Mouse (Mus musculus): ENCODE measurements around the gene Susd3. TPM values are rescaled to one million over a fixed set of nuclear protein-coding genes. Genes with fewer than 3 reads are reported as not detected.

Gene Susd3
- under 1 TPM; 0.70 to 0.87 TPM for total RNA-seq (2021)

GRCm38 (mm10) chr13:49248467-49248862 lies at the start of gene Susd3:
TSS of gene Susd3 (minus strand) at chr13:49248706.
- intact Hi-C loops (cut with DNase I) = no loop called here

GRCm38 (mm10) chr13:49296270-49296669 lies 47.8 kb upstream of the Susd3 start:
- intact Hi-C loops (cut with DNase I) = no loop called here
- DNase-seq (ENCODE audit: low spot score) = no peak

More at GRCm38 (mm10) chr13:49248467-49248862, at the start of gene Susd3:
- DNase-seq (ENCODE audit: low spot score) = no peak

- intact Hi-C loops (cut with DNase I) = no loop called here
- no peak for DNase-seq (ENCODE audit: low spot score)
Observed at GRCm38 (mm10) chr13:49294108-49294507, 45.6 kb upstream of the Susd3 start.

DNA sequence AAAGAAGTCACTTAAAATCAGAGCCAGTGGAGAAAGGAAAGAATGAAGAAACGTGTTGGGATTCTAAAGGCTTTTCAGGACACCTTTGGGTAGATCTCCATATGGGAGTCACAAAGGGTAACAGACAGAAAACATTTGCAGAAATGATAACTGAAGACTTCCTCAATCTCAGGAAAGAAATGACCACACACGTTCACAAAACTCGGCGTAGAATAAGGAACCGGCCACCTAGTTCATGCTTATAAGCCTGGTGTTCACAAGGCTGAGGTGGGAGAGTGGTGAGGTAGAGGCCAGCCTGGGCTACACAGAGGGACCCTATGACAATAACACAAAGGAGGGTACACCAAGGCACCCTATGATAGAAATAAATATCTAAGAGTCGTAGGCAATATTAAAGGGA lies 43.4 kb upstream of the Susd3 start:
- no peak for DNase-seq (ENCODE audit: low spot score)
- intact Hi-C loops (cut with DNase I) = no loop called here

GRCm38 (mm10) chr13:49291398-49291797 lies 42.9 kb upstream of the Susd3 start:
- no peak for DNase-seq (ENCODE audit: low spot score)
- intact Hi-C loops (cut with DNase I) = no loop called here

- no peak for DNase-seq (ENCODE audit: low spot score)
- intact Hi-C loops (cut with DNase I) = no loop called here
Observed at GRCm38 (mm10) chr13:49287224-49287623, 38.7 kb upstream of the Susd3 start.

GRCm38 (mm10) chr13:49286750-49287149 lies 38.2 kb upstream of the Susd3 start:
- no peak for DNase-seq (ENCODE audit: low spot score)
- intact Hi-C loops (cut with DNase I) = no loop called here

DNA sequence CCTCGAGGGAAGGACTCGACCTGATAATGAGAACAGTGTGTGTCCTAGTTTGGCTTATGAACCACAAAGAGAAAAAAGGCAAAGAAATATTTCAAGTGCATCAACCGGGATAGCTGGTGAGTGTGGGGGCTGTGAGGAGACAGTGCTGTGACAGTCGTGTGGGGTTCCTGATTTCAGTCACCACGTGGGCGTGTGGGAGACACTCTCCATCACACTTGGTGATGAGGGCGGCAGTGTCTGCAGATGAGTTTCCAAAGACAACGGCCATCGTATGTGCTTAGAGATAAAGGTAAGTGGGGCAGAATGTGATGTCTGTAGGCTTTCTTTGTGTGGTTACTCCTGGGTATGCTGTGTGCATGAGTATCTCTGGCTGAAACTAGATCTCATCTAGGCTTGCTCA lies 35.2 kb upstream of the Susd3 start:
- intact Hi-C loops (cut with DNase I) = no loop called here
- no peak for DNase-seq (ENCODE audit: low spot score)

- intact Hi-C loops (cut with DNase I) = no loop called here
- DNase-seq (ENCODE audit: low spot score) = no peak
Observed at GRCm38 (mm10) chr13:49282168-49282567, 33.7 kb upstream of the Susd3 start.

- no peak for DNase-seq (ENCODE audit: low spot score)
- intact Hi-C loops (cut with DNase I) = no loop called here
Observed at GRCm38 (mm10) chr13:49271831-49272765, 23.6 kb upstream of the Susd3 start.

DNA sequence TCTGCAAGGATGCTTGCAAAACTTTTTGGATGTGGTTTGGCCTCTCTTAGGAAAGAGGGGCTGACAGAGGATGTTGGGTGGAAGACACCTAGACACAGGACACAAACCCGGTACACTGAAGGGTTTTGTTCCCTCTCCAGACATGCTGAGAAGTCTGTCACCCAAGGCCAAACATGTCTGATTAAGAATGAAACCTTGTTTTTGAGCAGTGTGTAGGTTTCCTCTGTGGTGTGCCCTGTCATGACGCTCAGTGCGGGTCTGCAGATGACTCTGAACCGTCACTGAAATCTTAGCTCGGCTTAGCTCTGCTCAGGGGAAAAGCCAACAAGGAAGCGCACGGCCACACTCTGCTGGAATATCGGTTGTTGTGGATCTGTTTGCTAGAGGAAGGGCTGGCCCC lies 22.0 kb upstream of the Susd3 start:
- DNase-seq (ENCODE audit: low spot score) = no peak
- intact Hi-C loops (cut with DNase I) = no loop called here

DNA sequence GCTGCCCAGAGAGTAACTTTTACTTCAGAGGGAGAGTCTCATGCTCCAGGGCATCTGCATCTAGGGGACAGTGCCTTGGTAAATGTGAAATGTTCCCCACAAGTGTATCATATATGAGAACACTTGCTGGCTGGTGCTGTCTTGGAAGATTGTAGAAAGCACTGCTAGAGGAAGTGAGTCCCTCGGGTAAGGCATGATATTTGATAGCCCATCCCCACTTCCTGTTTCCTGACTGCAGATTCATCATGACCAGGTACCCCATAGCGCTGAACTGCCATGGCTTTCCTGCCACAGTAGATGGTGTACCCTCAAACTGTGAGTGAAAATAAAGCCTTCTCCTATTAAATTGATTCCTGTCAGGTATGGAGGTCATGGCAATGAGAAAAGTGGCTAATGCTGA lies 19.1 kb upstream of the Susd3 start:
- no peak for DNase-seq (ENCODE audit: low spot score)
- intact Hi-C loops (cut with DNase I) = no loop called here

DNA sequence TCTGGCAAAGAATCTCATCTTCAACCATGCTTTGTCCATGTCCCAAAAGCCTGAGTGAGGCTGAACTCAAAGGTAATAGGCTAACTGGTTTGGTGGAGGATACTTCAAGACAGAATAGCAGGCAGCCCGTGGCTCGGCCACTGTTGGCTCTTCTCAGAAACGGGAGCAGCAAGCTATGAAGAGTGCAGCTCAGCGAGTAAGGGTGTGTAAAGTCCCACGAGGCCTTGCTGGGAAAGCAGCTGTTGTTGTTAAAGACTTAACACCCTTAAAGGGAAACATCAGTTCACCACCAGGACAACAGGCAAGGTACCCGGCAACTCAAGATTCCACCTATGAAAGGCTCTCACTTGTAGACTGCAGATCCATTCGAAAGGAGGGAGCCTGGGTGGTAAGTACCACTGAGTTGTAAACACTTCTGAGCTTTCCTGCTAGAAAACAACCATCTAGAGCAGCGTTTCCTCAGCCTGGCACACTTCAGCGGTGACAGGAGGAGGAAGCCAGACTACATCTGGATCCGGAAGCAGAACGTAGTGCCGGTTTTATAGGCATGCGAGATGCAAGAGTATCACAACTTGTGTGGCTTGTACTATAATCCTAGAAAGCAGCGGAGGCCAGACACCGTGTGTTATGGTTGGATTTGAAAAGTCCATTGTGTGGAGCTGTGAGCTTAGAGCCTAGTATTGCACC lies 11.7 kb upstream of the Susd3 start:
- intact Hi-C loops (cut with DNase I) = no loop called here

GRCm38 (mm10) chr13:49257819-49258313 lies 9.4 kb upstream of the Susd3 start:
- intact Hi-C loops (cut with DNase I) = no loop called here
- DNase-seq (ENCODE audit: low spot score) = no peak

More for the DNA sequence above, 11.7 kb upstream of the Susd3 start:
- no peak for DNase-seq (ENCODE audit: low spot score)

- intact Hi-C loops (cut with DNase I) = no loop called here
- DNase-seq (ENCODE audit: low spot score) = no peak
Observed at GRCm38 (mm10) chr13:49252746-49253145, 4.2 kb upstream of the Susd3 start.

DNA sequence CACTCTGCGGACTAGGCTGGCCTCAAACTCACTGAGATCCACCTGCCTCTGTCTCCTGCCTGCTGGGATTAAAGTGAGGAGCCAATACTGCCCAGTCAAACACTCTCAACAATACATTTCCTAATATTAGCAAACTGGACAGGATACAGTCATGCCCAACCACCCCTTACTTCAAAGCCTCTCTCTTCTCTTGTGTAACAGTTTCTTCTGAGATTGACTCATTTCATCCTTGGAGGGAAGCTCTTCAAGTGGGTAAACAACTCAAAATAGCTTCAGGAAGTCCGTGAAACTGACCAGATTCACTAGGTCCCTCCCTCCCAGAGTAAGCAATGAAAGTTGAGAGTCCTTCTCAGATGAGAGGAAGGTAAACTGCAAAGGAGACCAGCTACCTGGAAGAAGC lies 3.6 kb upstream of the Susd3 start:
- intact Hi-C loops (cut with DNase I) = no loop called here
- no peak for DNase-seq (ENCODE audit: low spot score)

- intact Hi-C loops (cut with DNase I) = no loop called here
- DNase-seq (ENCODE audit: low spot score) = no peak
Observed at GRCm38 (mm10) chr13:49250716-49251517, 2.4 kb upstream of the Susd3 start.

GRCm38 (mm10) chr13:49249634-49250033 lies 1.1 kb upstream of the Susd3 start:
- intact Hi-C loops (cut with DNase I) = no loop called here
- no peak for DNase-seq (ENCODE audit: low spot score)

DNA sequence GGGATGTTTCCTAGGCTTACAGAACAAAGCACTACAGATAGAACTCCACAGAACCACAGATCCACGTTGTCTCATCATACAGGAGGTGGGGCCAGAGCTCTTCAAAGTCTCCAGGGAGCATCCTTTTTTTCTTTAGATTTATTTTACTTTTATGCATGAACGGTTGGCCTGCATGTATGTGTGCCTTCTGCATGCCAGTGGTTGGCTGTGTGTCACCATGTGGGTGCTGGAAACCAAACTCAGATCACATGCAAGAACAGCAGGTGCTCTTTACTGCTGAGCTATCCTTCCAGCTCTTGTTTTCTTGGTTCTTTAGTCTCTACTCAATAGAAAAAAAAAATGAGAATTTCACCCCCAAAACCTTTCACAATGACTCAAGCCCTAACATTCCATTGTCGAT lies 417 bp upstream of the Susd3 start:
- DNase-seq (ENCODE audit: low spot score) = no peak
- intact Hi-C loops (cut with DNase I) = no loop called here

- no peak for DNase-seq (ENCODE audit: low spot score)
- intact Hi-C loops (cut with DNase I) = no loop called here
Observed at GRCm38 (mm10) chr13:49247740-49248466, 603 bp downstream of the Susd3 start.
